Mouse (Mus musculus) lung, postnatal 0 days (tissue): ENCODE data around the gene Dpf1.

Experiments used
- CTCF ChIP-seq: IDR thresholded peaks from 2 replicates; pipeline ENCODE4 v1.5.1; 2016; ENCODE audit warnings: antibody characterized with exemption, mild to moderate bottlenecking
- EP300 ChIP-seq: IDR thresholded peaks from 2 replicates; pipeline ENCODE4 v1.6.1; 2016; ENCODE audit warnings: antibody characterized with exemption, mild to moderate bottlenecking, control low read depth

DNA sequence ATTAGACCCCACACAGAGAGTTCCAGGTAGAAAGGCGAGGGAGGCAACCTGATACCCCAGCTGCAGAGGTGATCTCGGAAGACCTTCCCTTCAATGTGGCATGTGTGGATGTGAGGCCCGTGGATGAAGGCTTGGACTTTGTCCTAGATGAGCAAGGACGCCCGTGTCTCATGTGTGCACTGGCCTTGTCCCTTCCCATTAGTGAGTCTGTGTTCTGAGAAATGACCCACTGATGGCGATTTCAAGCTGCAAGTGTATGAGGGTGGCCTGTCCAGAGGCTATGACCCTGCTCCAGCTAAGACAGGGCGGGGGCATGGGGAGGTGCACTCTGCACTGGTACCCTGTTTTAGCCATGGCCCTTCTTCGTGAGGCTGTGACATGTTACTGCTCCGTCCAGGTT is 36.5 kb downstream of the Dpf1 start:
- TF ChIP-seq CTCF (no peak), EP300 (no peak)
